Mouse (Mus musculus): Measurements from ENCODE around the gene Myl7.

DNA sequence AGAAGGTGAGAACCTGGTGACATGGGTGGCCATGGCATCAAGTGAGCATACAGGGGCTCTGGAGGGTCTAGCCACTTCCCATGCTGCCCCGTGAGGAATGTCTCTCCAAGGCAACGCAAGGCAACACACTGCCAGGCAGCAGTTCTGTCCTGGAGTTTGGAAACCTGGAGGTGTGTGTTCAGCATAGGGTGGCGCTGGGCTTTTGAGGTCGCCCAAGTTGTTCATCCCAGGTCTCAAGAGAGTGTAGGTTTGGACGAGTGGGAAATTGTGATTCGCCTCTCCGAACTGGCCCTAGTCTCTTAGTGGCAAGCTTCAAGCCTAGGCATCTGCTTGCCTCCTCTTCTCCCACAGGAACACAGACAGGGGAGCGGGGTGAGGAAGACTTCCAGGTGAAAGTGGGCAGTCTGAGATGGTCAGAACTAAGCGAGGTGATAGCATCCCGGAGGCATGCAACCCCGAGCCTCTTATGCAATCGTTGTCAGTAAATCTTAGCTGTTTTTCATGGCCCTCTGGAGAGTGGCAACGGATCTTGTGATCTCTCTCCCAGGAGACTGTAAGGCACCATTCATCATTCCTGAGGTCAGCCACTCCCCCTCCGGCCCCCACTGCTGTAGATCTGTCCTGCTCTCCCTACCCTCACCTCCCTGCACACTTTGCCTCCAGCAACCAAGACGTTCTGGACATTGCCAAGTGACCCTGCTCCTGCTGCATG is 36.0 kb downstream of the Myl7 start:
- TF ChIP-seq POLR2A (IDR thresholded peaks at IDR 0.05; ENCODE audit: control insufficient read depth, low read depth, low read length): no peak
- no peak for TF ChIP-seq CTCF (IDR thresholded peaks at IDR 0.05; ENCODE audit: control insufficient read depth, insufficient read depth, insufficient replicate concordance, low read depth, low read length)

Measured in testis, adult 2 months (tissue).